Mouse (Mus musculus) neural tube, embryonic 11.5 days (tissue): Measurements from ENCODE around the gene Col6a3. TPM values are rescaled to one million over a fixed set of nuclear protein-coding genes. Genes with fewer than 3 reads are reported as not detected.

Source experiments
- ATAC-seq: fragments of 200-750 bp; cut with Nextera tagmentation; 2 replicates; pipeline ENCODE4 v1.8.0; 2017; ENCODE audit warnings: moderate number of reproducible peaks, mild to moderate bottlenecking, moderate TSS enrichment, moderate library complexity; ENCODE audit not compliant: insufficient read depth, low FRiP score, low TSS enrichment
- DNase-seq: peaks from one replicate; pipeline ENCODE4 v3.0.0-alpha.2; 2015; ENCODE audit warnings: low spot score
- H3K27ac ChIP-seq: fragments of 300-500 bp; sonication (generic); 2 replicates; pipeline ENCODE4 v1.5.1; 2014; ENCODE audit warnings: low read depth, mild to moderate bottlenecking, low read length
- H3K27me3 ChIP-seq: fragments of 300-500 bp; sonication (generic); 2 replicates; pipeline ENCODE4 v1.6.1; 2014; ENCODE audit warnings: mild to moderate bottlenecking, low read length, mixed read lengths; ENCODE audit not compliant: control insufficient read depth, insufficient read depth
- H3K36me3 ChIP-seq: fragments of 300-500 bp; sonication (generic); 2 replicates; pipeline ENCODE4 v1.6.1; 2014; ENCODE audit warnings: mild to moderate bottlenecking, low read length, moderate library complexity, mixed read lengths; ENCODE audit not compliant: control insufficient read depth, insufficient read depth
- H3K4me1 ChIP-seq: fragments of 300-500 bp; sonication (generic); 2 replicates; pipeline ENCODE4 v1.6.1; 2014; ENCODE audit warnings: low read length, mixed read lengths; ENCODE audit not compliant: control insufficient read depth, insufficient read depth
- H3K4me2 ChIP-seq: fragments of 300-500 bp; sonication (generic); 2 replicates; pipeline ENCODE4 v1.6.1; 2014; ENCODE audit warnings: low read depth, mild to moderate bottlenecking, moderate library complexity
- H3K4me3 ChIP-seq: fragments of 300-500 bp; sonication (generic); 2 replicates; pipeline ENCODE4 v1.5.1; 2014; ENCODE audit warnings: low read depth, low read length
- H3K9ac ChIP-seq: fragments of 300-500 bp; sonication (generic); 2 replicates; pipeline ENCODE4 v1.6.1; 2014; ENCODE audit warnings: mild to moderate bottlenecking, low read length
- H3K9me3 ChIP-seq: fragments of 300-500 bp; sonication (generic); 2 replicates; pipeline ENCODE4 v1.6.1; 2016; ENCODE audit warnings: low read length; ENCODE audit not compliant: control insufficient read depth
- WGBS: fragments of 180-500 bp; shearing (Covaris S2); extraction: QIAGEN DNeasy Blood & Tissue Kit; methylation state at CpG from one replicate; pipeline ENCODE4 v1.1.7; 2014; 5-methylcytosine and 5-hydroxymethylcytosine counted together
- polyA plus RNA-seq: library from polyadenylated mRNA; unstranded; fragments of >200 nt; fragmentation: Nextera tagmentation; extraction: Ambion mirVana; gene quantifications from 2 replicates; pipeline ENCODE4 v1.2.1, GENCODE M21; 2014

The Col6a3 gene
- polyA plus RNA-seq: 10.1 and 11.4 TPM in 2 replicates

GRCm38 (mm10) chr1:90843836-90844235, at the start of gene Col6a3:
Gene Col6a3, minus strand, starts transcription at chr1:90843971.
- Histone ChIP-seq H3K4me3 (no peak within 1 kb of the TSS), H3K27me3 (no peaks in the 10 kb centered on the region), H3K27ac (no peak within 1 kb of the TSS), H3K36me3 (no peaks in the 10 kb centered on the region), H3K9me3 (no peaks in the 10 kb centered on the region), H3K9ac (no peak within 1 kb of the TSS), H3K4me2 (no peak within 1 kb of the TSS), H3K4me1 (no peaks in the 10 kb centered on the region)
- ATAC-seq: no peak
- 55% methylated on average over 4 of the region's 4 CpGs for WGBS
- peak; percentile 16 for DNase-seq

- Histone ChIP-seq H3K9ac (no peak overlapping the region), H3K27ac (no peak overlapping the region), H3K4me3 (no peak overlapping the region), H3K27me3 (no peaks in the 10 kb centered on the region), H3K9me3 (no peaks in the 10 kb centered on the region), H3K4me1 (no peaks in the 10 kb centered on the region), H3K36me3 (no peaks in the 10 kb centered on the region), H3K4me2 (no peak overlapping the region)
- DNase-seq: peak; percentile 41
- WGBS: 64% methylated on average over 6 of the region's 6 CpGs
- no peak for ATAC-seq
Observed at GRCm38 (mm10) chr1:90885771-90886460, 42.1 kb upstream of the Col6a3 start.

DNA sequence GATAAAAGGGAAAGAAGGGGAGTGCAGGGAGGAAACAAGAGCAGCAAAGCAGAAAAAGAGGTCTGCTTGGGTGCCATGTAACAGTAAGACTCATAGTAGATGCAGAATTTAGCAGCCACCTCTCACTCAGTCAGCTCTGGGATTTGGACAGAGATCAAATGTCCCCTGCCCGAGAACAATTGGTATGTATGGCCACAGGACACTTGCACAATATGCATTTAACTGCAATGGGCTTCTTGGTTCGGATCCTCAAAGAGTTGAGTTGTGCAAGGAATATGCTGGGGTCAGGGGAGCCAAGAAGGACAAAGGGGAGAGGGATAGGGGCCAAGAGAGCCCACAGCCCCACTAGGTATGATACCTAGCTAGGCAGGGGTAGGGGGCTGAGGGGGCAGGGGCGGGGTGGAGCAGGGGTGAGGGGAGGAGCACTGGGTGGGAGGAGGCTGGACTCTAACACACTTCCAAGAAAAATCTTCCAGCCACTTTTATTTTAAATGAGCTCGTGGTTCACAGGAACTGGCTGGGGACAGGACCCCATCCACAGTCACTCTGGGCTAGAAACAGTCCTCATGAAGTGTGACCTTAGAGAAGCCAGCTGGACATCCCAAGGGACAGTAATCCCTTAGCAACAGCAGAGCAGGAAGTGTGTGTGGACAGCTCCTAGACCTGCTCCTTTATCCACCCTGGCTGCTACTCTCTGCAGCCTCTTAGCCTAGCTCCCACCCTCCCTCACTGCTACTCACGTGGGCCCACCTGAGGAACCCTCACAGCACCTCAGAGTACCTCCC, 32.9 kb upstream of the Col6a3 start:
- DNase-seq (no peak), ATAC-seq (no peak)
- Histone ChIP-seq H3K27ac (no peak overlapping the region), H3K9ac (no peak overlapping the region), H3K4me3 (no peak overlapping the region), H3K4me1 (no peaks in the 10 kb centered on the region), H3K9me3 (no peaks in the 10 kb centered on the region), H3K36me3 (no peaks in the 10 kb centered on the region), H3K27me3 (no peaks in the 10 kb centered on the region), H3K4me2 (no peak overlapping the region)
- 76% methylated on average over 5 of the region's 5 CpGs for WGBS

DNA sequence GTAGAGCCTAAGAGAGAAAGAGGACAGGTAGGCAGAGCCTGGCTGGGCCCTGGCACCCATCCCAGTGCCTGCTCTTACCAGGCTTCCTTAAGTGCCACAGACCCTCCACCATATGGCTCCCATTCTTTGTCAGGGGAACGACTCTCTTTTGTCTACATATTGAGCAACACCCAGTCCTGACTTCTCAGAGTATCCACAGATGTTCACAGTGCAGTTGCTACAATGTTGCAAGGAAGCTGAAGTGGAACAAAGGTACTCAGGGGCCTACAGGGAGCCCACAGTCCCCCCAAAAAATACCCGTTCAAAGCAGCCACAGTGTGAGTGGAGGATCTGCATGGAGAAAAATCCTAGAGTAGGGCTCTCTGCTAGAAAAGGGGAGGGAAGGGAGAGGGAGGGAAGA, 32.2 kb upstream of the Col6a3 start:
- Histone ChIP-seq H3K4me1 (no peaks in the 10 kb centered on the region), H3K4me3 (no peak overlapping the region), H3K36me3 (no peaks in the 10 kb centered on the region), H3K9me3 (no peaks in the 10 kb centered on the region), H3K4me2 (no peak overlapping the region), H3K27ac (no peak overlapping the region), H3K9ac (no peak overlapping the region), H3K27me3 (no peaks in the 10 kb centered on the region)
- WGBS: 42% methylated on average over 2 of the region's 2 CpGs
- DNase-seq: no peak
- ATAC-seq: no peak

DNA sequence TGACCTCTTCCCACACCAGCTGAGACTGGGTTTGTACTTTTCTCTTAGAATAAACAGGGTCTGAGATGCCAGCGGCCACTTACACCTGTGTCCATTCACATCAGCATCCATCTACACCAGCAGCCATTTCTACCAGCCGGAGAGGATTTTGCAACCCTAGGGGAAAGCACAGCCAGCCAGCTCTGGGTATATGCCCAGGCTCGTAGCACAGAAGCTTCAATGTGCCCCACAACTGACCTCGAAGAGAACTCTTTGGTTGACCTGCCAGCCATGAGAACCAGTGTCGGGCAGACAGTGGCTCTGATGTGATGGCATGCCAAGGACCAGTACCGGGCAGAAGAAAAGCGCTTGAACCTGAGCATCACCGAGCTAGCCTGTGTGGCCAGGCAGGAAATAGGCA, 31.6 kb upstream of the Col6a3 start:
- H3K36me3 ChIP-seq: no peaks in the 10 kb centered on the region
- no peak overlapping the region for H3K9ac ChIP-seq
- no peak for DNase-seq
- no peaks in the 10 kb centered on the region for H3K4me1 ChIP-seq
- H3K9me3 ChIP-seq: no peaks in the 10 kb centered on the region
- H3K27ac ChIP-seq: no peak overlapping the region
- 90% methylated on average over 8 of the region's 8 CpGs for WGBS
- H3K4me2 ChIP-seq: no peak overlapping the region
- no peaks in the 10 kb centered on the region for H3K27me3 ChIP-seq
- H3K4me3 ChIP-seq: no peak overlapping the region
- no peak for ATAC-seq

GRCm38 (mm10) chr1:90870581-90870980, 26.8 kb upstream of the Col6a3 start:
- no peaks in the 10 kb centered on the region for H3K27me3 ChIP-seq
- H3K4me2 ChIP-seq: no peak overlapping the region
- H3K4me1 ChIP-seq: no peaks in the 10 kb centered on the region
- DNase-seq (no peak), ATAC-seq (no peak)
- H3K36me3 ChIP-seq: no peaks in the 10 kb centered on the region
- no peaks in the 10 kb centered on the region for H3K9me3 ChIP-seq
- H3K27ac ChIP-seq: no peak overlapping the region
- no peak overlapping the region for H3K9ac ChIP-seq
- no peak overlapping the region for H3K4me3 ChIP-seq
- WGBS: 91% methylated on average over 2 of the region's 2 CpGs

GRCm38 (mm10) chr1:90866734-90867133, 23.0 kb upstream of the Col6a3 start:
- WGBS: 84% methylated on average over 7 of the region's 7 CpGs
- Histone ChIP-seq H3K4me1 (no peaks in the 10 kb centered on the region), H3K36me3 (no peaks in the 10 kb centered on the region), H3K4me2 (no peak overlapping the region), H3K27ac (no peak overlapping the region), H3K9ac (no peak overlapping the region), H3K4me3 (no peak overlapping the region), H3K9me3 (no peaks in the 10 kb centered on the region), H3K27me3 (no peaks in the 10 kb centered on the region)
- ATAC-seq: no peak
- no peak for DNase-seq

- Histone ChIP-seq H3K27me3 (no peaks in the 10 kb centered on the region), H3K4me3 (no peak overlapping the region), H3K27ac (no peak overlapping the region), H3K9ac (no peak overlapping the region), H3K4me2 (no peak overlapping the region), H3K9me3 (no peaks in the 10 kb centered on the region), H3K36me3 (no peaks in the 10 kb centered on the region), H3K4me1 (no peaks in the 10 kb centered on the region)
- DNase-seq (no peak), ATAC-seq (no peak)
- WGBS: 77% methylated on average over 5 of the region's 5 CpGs
Observed at GRCm38 (mm10) chr1:90855880-90856279, 12.1 kb upstream of the Col6a3 start.

DNA sequence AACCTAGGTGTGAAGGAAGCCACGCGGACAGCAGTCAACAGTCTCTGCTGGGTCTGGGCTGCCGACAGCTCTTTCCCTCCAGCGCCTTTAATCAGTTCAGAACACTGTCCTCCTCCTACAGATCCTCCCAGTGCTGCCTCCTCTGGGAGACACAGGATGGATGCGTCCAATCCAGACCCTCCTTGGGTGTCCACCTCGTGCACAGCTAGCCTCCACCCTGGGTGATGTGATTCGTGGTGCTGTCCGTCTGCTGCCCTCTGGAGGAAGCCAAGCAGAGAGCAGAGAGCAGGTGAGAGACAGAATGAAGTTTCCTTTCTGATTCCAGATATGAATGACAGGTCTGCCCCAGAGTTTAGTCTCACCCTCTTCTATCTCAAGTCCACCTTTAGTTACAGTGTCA, 6.1 kb upstream of the Col6a3 start:
- DNase-seq: peak; percentile 38
- no peaks in the 10 kb centered on the region for H3K36me3 ChIP-seq
- 43% methylated on average over 8 of the region's 8 CpGs for WGBS
- H3K9ac ChIP-seq: no peak overlapping the region
- H3K9me3 ChIP-seq: no peaks in the 10 kb centered on the region
- H3K27ac ChIP-seq: no peak overlapping the region
- no peak for ATAC-seq
- no peak overlapping the region for H3K4me3 ChIP-seq
- no peak overlapping the region for H3K4me2 ChIP-seq
- H3K4me1 ChIP-seq: no peaks in the 10 kb centered on the region
- H3K27me3 ChIP-seq: no peaks in the 10 kb centered on the region
